Mouse (Mus musculus) heart, postnatal 4 days (tissue): ENCODE measurements around the gene Galnt11. TPM values are rescaled to one million over a fixed set of nuclear protein-coding genes. Genes with fewer than 3 reads are reported as not detected.
"Not testable (repeated sequence)": the region's sequence is repeated elsewhere in the genome, so short reads cannot be mapped to it uniquely, and the experiment has no call there.

Experiments
- DNase-seq: peaks from one replicate; pipeline ENCODE4 v3.0.0; 2021
- total RNA-seq, 2 experiments: library from RNA; stranded (reverse); gene quantifications; 2 replicates each; pipeline ENCODE4 v1.2.3; 2021

Gene Galnt11
- total RNA-seq = 10 to 100 TPM; 32.6 to 33.8 TPM

DNA sequence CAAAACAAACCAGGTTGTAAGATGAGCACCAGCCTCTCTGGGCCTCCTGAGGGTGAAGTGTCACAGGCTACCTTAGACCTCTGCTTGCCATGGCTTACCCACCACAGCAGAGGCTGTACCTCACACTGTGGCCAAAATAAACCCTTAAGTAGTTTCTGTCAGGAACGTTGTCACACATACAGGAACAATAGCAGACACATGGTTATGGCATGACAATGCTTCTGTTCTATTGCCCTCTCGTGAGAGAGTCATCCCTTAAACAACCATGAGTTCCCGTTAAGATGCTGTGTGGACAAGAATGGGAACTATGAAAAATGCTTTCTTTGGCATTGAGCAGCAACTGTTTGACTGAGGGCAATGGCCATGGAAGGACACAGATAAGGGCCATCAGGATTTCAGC, at the start of gene Galnt11:
Galnt11 (plus strand) TSS at position 301 of the 400 bp plus-strand sequence.
- no peak for DNase-seq

DNA sequence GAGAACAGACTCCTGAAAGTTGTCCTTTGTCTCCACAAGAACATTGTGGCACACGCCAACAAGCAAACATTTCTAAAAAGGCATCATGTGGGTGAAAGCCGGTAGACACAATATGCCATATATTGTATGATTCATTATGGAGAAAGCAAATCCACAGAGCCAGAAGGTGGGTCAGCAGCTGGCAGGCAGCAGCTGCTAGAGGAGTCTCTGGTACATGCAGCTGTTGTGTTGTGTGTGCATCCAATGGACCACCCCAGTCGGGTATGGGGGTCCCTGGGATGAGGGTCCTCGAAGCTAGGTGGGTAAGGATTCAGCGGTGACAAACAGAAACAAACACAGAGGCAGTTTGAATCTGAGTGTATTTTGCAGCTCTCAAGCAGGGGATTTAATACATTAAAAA, 43.8 kb upstream of the Galnt11 start:
- not testable (repeated sequence) for DNase-seq

DNA sequence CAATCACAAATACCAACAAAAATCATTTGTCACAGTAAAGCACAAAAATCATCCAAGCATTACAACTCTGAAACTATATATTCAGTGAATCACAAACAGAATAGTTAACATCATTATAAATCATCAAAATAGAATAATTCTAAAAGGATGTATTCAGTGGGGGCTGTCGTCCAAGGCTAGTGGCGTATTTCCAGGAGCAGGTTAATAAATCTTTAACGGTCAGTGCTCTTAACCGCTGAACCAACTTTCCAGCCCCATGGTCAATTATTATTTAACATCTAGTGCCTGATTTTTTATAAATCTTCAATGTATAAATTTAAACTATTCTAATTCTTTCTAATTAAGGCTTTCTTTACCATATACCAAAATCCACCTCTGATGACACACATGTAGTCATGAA, 43.2 kb upstream of the Galnt11 start:
- DNase-seq = not testable (repeated sequence)

DNA sequence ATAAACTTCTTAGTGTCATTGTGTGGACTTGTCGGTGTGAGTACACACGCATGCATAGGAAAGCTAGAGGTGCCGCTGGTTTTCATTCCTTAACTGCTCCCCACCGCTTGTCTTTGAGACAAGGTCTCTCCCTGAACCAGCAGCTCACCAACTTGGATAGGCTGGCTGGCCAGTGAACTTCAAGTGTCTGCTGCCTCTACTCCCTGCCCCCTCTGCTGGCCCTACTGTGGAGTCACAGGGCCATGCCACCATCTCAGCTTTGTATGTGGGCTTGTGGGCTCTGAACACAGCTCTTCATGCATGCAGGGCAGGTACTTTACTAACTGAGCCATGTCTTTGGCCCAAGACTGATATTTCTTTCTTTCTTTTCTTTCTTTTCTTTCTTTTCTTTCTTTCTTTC, 42.4 kb upstream of the Galnt11 start:
- no peak for DNase-seq

DNA sequence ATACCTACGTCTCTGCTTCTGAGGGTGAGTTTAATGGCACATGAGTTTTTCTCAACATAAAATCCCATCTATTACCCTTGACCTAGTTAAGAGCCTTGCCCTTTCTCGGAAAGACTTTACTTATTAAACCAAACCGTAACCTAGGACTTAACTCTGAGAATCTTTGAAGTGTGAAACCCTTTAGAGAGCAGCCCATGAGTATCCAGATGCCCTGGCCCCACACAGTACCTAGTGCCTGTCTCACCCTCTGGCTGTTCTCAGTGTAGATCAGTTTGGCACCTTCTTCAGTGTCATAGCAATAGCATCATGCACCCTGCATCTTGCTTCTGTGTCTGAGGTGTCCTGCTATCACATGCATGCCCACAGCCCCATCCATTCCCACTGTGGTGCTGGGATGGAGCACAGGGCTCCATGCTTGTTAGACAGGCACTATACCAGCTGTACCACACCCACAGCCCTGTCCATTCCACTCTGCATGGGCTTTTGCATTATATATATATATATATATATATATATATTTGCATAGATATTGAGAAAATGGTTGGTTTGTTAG, 41.7 kb upstream of the Galnt11 start:
- no peak for DNase-seq

DNA sequence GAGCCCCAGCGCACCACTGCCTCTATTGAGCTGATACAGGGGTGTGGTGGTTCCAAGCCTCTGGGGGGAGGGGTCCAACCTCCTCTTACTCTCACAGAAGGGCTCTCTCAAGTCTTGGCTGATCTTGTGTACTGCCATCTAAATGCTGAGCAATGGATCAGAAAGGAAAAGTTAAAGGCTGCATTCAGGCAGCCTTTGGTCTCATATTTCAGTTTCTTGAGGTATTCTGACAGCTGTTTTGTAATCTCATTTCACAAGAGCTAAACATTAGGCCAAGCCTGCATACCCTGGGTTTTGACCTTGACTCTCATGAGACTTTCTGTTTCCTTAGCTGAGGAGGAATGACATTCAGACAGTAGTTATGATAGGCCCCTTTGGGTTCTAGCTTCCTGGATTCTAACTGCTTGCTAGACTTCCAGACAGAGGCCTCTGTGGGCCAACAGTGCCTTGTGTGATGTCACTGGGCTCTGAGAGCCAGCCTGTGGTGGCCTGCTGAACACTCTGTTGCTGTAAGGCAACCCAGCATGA, 40.6 kb upstream of the Galnt11 start, which contains the start of gene Galntl5:
Galntl5 (plus strand) TSS at position 457 of the 528 bp plus-strand sequence.
- DNase-seq = no peak

DNA sequence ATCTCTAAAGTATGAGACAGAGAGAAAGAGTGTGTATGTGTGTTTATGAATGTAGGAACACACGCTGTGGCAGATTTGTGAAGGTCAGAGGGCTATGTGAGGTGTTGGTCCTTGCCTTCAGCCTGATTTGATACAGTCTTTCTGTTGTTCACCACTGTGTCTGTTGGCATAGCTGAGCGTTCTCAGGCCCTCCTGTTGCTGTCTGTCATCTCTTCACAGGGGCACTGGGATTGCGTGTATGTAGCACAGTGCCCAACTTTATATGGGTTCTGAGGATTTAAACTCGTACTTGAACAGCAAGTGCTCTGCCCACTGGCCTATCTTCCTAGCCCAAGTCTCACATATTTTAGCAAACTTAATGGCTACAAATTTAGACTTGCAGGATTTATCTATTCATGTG, 38.1 kb upstream of the Galnt11 start:
- DNase-seq = no peak

DNA sequence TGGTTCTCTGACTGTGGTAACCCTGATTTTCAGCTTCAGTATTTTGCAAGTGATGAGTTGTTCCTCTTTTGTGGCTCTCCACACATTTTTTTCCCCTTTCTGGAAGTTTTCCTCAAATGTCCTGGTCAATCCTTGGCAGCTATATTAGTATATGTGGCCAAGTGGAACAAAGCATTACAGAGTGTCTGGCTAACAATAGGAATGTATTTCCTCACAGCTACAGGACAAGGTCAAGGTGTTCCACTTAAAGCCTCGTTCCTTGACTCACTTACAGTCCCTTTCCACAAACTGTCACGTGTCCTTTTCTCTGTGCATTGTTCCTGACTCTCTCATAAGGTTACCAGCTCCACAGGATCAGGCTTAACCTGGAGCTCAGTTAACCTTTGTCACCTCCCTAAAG, 37.1 kb upstream of the Galnt11 start:
- no peak for DNase-seq

DNA sequence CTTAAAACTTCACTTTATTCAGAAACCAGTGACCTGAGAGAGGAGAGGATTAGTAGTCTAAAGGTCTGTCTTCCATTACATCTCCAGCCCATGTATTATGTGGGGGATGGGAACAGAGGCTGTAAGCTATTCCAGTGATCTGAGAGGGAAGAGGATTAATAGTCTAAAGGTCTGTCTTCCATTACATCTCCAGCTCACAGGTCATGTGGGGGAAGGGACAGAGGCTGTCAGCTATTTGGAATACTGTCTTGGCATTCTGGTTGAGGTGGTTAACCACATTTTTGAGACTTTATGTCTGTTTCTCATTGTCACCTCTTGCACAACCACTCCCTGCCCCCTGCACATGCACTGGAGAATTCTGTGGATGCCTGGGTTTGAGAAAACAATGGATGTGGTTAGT, 34.0 kb upstream of the Galnt11 start:
- no peak for DNase-seq

DNA sequence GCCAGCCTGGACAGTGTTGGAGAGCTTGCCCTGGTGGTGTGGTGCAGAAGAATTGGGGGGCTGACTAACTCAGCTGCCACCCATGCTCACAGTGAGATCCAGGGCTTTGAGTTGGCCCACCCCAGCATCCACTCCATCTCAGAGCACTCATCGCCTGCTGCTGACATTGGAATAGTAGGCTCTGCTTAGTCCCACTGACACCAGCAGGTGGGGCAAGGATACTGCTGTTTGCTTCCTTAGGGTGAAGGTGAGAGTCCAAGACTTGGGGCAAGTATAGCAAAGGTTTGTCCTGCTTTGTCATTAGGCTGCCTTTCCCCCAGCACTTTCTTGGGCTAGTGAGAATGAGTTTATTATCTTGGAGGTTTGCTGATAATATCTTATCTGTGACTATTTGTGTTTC, 32.9 kb upstream of the Galnt11 start:
- DNase-seq = peak; percentile 45

DNA sequence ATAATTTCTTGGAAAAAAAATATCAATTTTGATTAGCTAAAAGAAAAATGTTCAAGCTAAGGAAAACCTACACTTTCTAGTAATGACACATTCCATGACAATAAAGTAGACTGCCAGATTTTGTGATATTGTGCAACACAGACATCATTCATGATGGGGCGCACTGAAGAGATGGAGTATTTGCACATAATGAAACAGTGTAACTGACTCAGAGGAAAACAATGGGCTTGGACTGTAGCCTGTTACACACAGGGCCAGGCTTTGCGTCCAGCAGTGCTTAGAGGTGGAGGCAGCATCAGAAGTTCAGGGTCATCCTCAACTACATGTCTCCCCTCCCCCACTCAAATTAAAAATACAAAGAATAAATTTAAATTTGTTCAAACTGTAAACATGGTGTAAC, 31.2 kb upstream of the Galnt11 start:
- DNase-seq = no peak

DNA sequence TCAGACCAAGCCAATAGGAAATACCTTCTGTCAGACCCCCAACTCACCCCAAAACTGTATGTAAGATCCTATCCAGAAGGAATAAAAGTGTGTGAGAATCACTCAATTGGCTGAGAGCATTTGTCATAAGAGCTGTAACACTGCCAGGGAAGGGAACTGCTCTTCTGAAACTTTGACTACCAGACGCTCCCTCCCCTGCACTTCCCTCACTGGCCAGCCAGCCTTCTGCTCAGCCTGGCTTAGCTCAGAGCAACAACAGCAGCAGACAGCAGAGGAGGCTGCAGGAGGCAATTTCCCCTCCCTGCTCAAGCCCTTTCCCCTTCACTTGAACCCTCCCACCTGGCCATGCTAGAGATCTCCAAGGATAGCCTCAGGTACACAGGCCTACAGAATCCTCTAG, 9.8 kb upstream of the Galnt11 start:
- no peak for DNase-seq

DNA sequence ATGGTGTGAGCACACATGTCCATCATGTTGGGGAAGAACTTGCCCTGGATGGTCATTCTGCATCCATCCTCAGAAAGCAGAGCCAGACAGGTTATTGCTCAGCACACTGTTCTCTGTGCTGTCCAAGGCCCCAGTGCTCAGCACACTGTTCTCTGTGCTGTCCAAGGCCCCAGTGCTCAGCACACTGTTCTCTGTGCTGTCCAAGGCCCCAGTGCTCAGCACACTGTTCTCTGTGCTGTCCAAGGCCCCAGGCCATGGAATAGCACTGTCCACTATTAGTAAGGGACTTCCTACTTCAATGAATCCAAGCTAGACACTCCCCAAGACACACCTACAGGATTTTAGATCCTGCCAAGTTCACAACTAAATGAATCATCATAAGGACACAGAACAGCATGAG, 8.5 kb upstream of the Galnt11 start:
- not testable (repeated sequence) for DNase-seq

DNA sequence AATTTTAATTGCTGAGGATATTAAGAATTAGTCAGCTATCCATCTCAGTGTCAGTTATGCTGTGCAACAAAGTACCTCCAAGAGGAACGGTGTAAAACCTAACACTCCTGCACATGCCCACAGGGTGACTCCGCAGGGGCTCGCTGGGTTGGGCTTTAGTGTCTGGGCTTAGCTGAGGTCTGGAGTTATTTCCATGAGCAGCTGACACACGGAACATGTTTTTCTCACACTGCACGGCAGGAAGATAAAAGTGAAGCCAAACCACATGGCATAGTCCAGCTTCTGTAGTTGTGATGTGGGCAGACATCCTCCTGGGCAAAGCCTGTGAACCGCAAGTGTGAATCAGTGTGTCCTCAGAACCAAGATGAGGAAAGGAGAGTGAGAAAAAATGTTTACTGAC, 6.7 kb upstream of the Galnt11 start:
- peak; percentile 6 for DNase-seq

DNA sequence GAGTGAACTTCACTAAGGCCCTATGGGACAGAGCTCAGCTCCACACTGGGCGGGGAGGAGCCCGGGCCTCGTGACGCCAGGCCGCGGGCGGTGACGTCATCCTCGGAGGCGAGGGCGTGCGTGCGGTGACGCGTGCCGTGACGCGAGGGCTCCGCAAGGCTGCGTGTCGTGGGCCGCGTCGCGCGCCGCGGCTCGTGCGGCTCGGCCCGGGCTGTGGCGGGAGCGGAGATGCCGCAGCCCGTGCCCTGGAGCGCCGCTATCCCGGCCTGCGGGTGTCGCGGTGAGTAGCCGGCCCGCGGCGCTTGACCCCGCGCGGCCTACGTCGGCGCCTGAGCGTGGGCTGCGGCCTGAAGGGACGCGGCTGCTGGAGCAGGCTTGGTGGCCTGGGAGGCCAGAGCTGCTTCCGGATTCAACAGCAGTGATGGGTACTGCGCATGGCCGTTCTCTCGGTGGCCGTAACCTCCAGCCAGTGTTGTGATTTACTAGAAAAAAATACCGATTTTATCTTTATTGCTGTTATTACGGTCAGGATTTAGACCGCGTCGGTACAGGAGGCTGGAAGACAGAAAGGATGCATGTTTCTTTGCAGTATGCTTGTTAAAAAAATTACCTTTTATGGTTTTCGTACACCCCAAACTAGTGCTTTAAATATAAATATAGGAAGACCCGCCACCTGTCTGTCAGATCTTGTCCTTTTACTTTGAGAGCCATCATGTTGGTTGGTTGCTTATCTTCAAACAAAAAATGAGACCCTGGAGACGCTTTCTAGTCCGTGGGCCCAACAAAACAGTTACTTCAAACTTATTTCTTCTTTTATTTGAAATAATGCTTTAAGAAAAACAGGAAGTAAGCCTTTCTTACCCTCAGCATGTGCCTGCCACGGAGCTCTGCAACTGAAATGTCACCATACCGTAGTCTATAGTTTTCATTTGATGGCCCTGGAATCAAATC, 1.3 kb downstream of the Galnt11 start, which contains the start of gene E130116L18Rik:
E130116L18Rik (minus strand) TSS at position 402 of the 951 bp plus-strand sequence.
- peak; percentile 93 for DNase-seq

DNA sequence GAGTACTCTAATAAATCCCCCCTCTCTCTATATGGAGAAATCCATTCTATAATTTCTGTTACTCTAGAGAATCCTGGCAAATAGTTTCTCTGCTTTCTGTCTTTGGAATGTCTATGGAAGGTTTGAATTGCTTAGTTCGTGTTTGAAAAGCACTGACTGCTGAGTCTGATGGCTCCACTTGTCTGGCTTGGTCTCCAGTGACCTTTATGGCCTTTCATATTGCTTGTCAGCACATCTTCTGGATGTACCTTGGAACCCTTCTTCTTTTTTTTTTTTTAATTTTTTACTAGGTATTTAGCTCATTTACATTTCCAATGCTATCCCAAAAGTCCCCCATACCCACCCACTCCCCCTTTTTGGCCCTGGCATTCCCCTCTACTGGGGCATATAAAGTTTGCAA, 2.7 kb downstream of the Galnt11 start:
- DNase-seq = not testable (repeated sequence)

DNA sequence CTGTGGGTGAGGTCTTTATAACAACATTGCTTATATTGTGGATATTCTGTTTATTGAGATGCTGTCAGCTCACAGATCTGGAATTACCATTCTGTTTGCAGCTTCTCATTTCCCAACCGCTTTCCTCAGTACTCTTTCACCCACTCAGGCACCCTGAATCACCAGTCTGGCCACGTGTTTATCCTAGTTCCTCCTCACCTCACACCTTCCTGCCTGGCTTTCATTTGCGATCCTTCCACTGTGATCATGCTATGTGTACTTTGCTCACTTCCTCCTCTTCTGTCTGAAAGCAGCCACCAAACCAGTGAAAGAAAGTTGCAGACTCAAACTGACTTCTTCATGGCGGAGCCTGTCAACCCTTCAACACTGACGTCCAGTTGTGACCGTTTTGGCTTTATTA, 21.4 kb downstream of the Galnt11 start:
- no peak for DNase-seq

DNA sequence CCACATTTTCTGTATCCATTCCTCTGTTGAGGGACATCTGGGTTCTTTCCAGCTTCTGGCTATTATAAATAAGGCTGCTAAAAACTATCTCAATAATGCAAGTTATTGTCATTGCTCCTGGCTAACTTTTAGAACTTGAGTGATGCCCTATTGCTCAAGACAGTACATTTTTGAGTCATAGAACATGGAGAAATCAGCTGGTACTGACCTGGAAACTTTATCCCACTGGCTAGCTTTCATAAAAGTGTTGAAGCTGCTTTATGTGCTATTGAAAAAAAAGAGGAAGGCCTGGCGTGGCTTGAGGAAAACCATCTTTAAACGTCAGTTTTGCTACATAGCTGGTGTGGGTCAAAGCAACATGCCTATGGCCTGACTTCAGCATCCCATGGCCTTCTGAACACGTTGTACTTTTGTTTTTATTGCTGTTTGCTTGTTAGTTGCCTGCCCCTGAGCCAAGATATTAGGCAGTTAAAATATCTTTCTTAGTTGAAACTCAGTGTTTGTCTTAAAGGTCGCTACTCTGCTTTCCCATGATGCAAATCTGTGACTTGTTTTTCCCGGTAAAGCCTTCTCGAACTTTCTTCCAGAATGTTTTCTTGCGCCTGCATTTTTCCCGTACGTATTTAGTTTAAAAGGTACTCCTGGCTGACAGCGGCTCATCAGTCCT, 24.2 kb downstream of the Galnt11 start:
- no peak for DNase-seq

DNA sequence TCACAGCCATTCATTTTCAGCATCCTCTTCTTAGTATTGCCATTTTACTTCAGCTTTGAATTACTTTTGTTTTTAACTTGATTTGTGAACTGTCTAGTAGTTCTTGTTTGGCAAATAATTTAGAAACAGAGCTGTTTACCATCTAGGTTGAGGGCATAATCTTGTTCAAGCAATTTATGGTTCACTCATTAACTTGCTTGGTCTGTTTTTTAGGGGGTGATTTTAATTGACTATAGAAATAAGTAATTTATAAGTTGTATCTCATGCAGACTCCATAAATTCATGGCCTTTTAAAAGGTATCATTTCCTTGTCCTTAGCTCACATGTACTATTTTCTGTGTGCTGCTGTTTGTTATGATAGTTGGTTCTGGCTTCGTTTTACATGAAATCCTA, 24.8 kb downstream of the Galnt11 start:
- DNase-seq = no peak

DNA sequence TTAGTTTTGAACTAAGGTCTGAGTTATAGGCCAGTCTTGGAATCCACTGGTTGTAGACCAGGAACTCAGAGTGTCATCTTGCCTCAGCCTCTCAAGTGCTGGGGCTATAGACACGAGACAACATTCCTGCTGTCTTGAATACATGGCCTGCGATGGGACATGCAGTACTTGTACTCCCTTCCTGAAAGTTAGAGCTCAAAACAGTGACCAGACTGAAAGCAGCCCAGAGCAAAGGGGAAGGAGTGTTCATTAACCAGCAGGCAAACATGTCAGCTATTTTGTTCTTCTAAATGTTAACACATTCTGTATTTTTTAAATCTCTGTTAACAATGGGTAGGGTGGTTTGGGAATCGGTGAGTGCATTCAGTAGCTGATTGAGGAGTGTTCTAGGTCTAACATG, 25.3 kb downstream of the Galnt11 start:
- no peak for DNase-seq

DNA sequence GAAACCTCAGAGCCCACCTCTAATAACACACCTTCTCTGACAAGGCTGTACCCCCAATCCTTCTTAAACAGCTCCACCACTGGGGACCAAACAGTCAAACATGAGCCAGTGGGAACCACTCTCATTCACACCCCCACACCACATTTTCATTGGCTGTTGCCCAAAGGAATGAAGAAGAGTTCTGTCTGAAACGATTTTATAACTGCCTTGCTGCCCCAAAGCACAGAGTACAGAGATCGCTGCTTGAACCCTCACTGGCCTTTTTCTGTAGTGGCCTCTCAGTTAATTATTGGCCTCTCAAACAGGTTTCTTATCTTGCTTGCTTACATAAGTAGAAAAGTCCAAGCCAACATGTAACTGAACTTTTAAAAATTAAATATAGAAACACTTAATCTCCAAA, 30.7 kb downstream of the Galnt11 start:
- DNase-seq = no peak

DNA sequence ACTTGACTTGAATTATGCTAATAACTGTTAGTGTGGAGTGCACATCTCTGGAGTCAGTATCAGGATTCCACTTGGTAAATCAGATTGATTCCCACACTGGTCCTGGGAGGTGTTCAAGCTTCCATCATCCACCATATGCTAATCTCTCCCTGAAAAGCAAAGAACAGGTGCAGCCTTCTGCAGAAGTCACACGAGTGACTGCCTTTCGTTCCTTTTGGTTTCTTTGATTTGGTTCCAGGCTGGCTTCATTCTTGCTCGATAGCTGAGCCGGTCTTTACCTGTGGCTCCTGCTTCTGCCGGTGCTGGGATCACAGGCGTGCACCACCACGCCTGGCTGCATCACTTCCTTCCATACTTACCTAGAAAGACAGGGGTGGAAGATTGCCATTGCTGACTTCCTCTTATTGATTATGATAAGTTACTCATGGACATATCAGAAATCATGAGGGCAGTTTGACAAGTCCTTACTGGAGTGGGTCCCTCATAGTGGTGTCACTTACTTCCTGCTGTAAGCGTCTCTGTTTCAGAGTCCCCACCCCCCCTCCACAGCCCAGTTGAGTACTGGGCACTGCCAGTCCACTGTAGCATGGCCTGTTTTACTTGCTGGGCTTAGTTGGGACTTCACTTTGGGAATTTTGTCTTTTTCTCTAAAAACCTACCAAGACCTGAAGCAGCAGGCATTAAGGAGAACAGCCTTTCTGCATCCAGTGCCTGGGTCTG, 31.3 kb downstream of the Galnt11 start:
- DNase-seq = no peak
